Mouse (Mus musculus) C2C12 (cell line): ENCODE data around the gene Itch.

ENCODE experiments used
- CEBPB ChIP-seq: IDR thresholded peaks from one replicate; pipeline ENCODE4 v1.6.1; 2011; ENCODE audit warnings: low read depth, mild to moderate bottlenecking, control low read depth, moderate library complexity
- CTCF ChIP-seq: IDR thresholded peaks from one replicate; pipeline ENCODE4 v1.5.1; 2011; ENCODE audit not compliant: control insufficient read depth, insufficient read depth, insufficient read length
- MAX ChIP-seq: IDR thresholded peaks from one replicate; pipeline ENCODE4 v1.6.1; 2011; ENCODE audit warnings: mild to moderate bottlenecking, control low read depth
- MYOG ChIP-seq: IDR thresholded peaks from one replicate; pipeline ENCODE4 v1.6.1; 2011; ENCODE audit not compliant: control insufficient read depth, insufficient read length; ENCODE audit errors: extremely low read depth
- USF1 ChIP-seq: IDR thresholded peaks from one replicate; pipeline ENCODE4 v1.6.1; 2011; ENCODE audit warnings: low read depth, mild to moderate bottlenecking, control low read depth, moderate library complexity

GRCm38 (mm10) chr2:155276195-155276594 is 142.9 kb downstream of the Itch start, which contains the start of gene Map1lc3a:
- TF ChIP-seq CTCF (no peak), MAX (peak; percentile 26), MYOG (no peak), CEBPB (no peak), USF1 (no peak)
